Mouse (Mus musculus) embryonic facial prominence, embryonic 10.5 days (tissue): ENCODE measurements around the gene Mob1a. TPM values are rescaled to one million over a fixed set of nuclear protein-coding genes. Genes with fewer than 3 reads are reported as not detected.

ENCODE experiments used
- DNase-seq: peaks from one replicate; pipeline ENCODE4 v3.0.0-alpha.2; 2017; ENCODE audit warnings: low spot score
- H3K27ac ChIP-seq: fragments of 300-500 bp; sonication (generic); replicated peaks from 2 replicates; pipeline ENCODE4 v1.5.1; 2016; ENCODE audit warnings: mild to moderate bottlenecking
- H3K27me3 ChIP-seq: fragments of 300-500 bp; sonication (generic); replicated peaks from 2 replicates; pipeline ENCODE4 v1.6.1; 2016; ENCODE audit warnings: low read depth, mild to moderate bottlenecking; ENCODE audit not compliant: poor library complexity, severe bottlenecking
- H3K36me3 ChIP-seq: fragments of 300-500 bp; sonication (generic); replicated peaks from 2 replicates; pipeline ENCODE4 v1.6.1; 2016; ENCODE audit warnings: mild to moderate bottlenecking, moderate library complexity
- H3K4me1 ChIP-seq: fragments of 300-500 bp; sonication (generic); 2 replicates; pipeline ENCODE4 v1.6.1; 2016
- H3K4me3 ChIP-seq: fragments of 300-500 bp; sonication (generic); 2 replicates; pipeline ENCODE4 v1.5.1; 2016; ENCODE audit warnings: mild to moderate bottlenecking, moderate library complexity
- H3K9me3 ChIP-seq: fragments of 300-500 bp; sonication (generic); 2 replicates; pipeline ENCODE4 v1.6.1; 2016; ENCODE audit warnings: mild to moderate bottlenecking
- WGBS: fragments of 180-500 bp; shearing (Covaris S2); methylation state at CpG from one replicate; pipeline ENCODE4 v1.1.7; 2016; 5-methylcytosine and 5-hydroxymethylcytosine counted together
- polyA plus RNA-seq: library from polyadenylated mRNA; unstranded; fragments of >200 nt; fragmentation: Nextera tagmentation; extraction: Ambion mirVana; gene quantifications from 2 replicates; pipeline ENCODE4 v1.2.1, GENCODE M21; 2016

Gene Mob1a
- polyA plus RNA-seq, 1 experiment from 2014 or later = 60.2 TPM

DNA sequence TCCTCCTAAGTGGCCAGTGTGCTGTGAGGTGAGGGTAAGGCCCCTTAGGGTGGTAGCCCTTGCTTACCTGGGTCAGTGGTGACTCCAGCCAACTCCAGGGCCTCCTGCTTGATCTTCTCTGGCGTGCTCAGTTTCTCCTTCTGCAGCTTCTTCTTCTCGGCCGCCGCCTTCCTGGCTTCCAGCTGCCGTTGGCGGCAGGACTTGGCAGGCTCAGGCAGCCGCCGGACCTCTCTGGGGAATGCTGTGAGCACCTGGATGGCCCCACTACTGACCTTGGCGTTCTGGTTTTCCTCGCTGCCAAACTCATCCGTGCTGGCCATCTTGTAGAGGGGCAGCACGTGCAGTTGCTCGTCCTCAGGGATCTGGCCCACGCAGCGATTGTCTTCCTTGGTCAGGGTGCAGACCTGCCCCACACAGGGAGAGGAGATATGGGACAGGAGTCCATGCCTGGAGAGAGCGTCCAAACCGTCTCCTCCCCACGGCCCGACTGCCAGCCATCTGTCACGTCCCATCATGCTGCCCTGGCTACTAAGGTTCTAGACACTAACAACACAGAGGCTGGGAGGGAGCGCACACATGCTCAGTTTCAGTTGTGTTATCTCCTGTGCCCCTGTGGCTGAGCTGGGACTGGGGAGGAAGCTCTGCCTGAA, 44.6 kb downstream of the Mob1a start:
- no peaks in the 10 kb centered on the region for H3K27me3 ChIP-seq
- 92% methylated on average over 21 of the region's 21 CpGs for WGBS
- DNase-seq = no peak
- peaks cover 98% of the 10 kb centered on the region for H3K36me3 ChIP-seq
- no peaks in the 10 kb centered on the region for H3K9me3 ChIP-seq
- no peak overlapping the region for H3K4me3 ChIP-seq
- H3K27ac ChIP-seq = no peak overlapping the region
- no peaks in the 10 kb centered on the region for H3K4me1 ChIP-seq

- Histone ChIP-seq H3K36me3 (peaks cover 100% of the 10 kb centered on the region), H3K9me3 (no peaks in the 10 kb centered on the region), H3K4me3 (no peak overlapping the region), H3K27ac (no peak overlapping the region), H3K4me1 (no peaks in the 10 kb centered on the region), H3K27me3 (no peaks in the 10 kb centered on the region)
- no peak for DNase-seq
- WGBS = 88% methylated on average over 3 of the region's 3 CpGs
These were observed 45.5 kb downstream of the Mob1a start for GRCm38 (mm10) chr6:83371350-83371749.

GRCm38 (mm10) chr6:83373704-83374300, 48.0 kb downstream of the Mob1a start:
- peaks cover 100% of the 10 kb centered on the region for H3K36me3 ChIP-seq
- no peak overlapping the region for H3K4me3 ChIP-seq
- H3K27me3 ChIP-seq = no peaks in the 10 kb centered on the region
- 85% methylated on average over 9 of the region's 9 CpGs for WGBS
- no peaks in the 10 kb centered on the region for H3K4me1 ChIP-seq
- no peak for DNase-seq
- H3K9me3 ChIP-seq = no peaks in the 10 kb centered on the region
- H3K27ac ChIP-seq = no peak overlapping the region

- no peak overlapping the region for H3K4me3 ChIP-seq
- WGBS = 86% methylated on average over 10 of the region's 10 CpGs
- H3K27ac ChIP-seq = no peak overlapping the region
- 0 out of 2 replicates have a peak, but pooled peaks cover 4% of the 10 kb centered on the region for H3K4me1 ChIP-seq
- H3K9me3 ChIP-seq = no peaks in the 10 kb centered on the region
- no peaks in the 10 kb centered on the region for H3K27me3 ChIP-seq
- no peak for DNase-seq
- H3K36me3 ChIP-seq = peaks cover 98% of the 10 kb centered on the region
These were observed 56.0 kb downstream of the Mob1a start for GRCm38 (mm10) chr6:83381510-83382491.

- 0 out of 2 replicates have a peak, but pooled peaks cover 4% of the 10 kb centered on the region for H3K4me1 ChIP-seq
- DNase-seq = no peak
- 93% methylated on average over 9 of the region's 9 CpGs for WGBS
- no peaks in the 10 kb centered on the region for H3K9me3 ChIP-seq
- H3K27ac ChIP-seq = no peak overlapping the region
- no peaks in the 10 kb centered on the region for H3K27me3 ChIP-seq
- peaks cover 98% of the 10 kb centered on the region for H3K36me3 ChIP-seq
- H3K4me3 ChIP-seq = no peak overlapping the region
These were observed 59.8 kb downstream of the Mob1a start for GRCm38 (mm10) chr6:83385569-83386090.

- no peaks in the 10 kb centered on the region for H3K4me1 ChIP-seq
- no peaks in the 10 kb centered on the region for H3K27me3 ChIP-seq
- 82% methylated on average over 8 of the region's 8 CpGs for WGBS
- peaks cover 100% of the 10 kb centered on the region for H3K36me3 ChIP-seq
- H3K9me3 ChIP-seq = no peaks in the 10 kb centered on the region
- no peak for DNase-seq
- no peak overlapping the region for H3K27ac ChIP-seq
- no peak overlapping the region for H3K4me3 ChIP-seq
These were observed 66.5 kb downstream of the Mob1a start for GRCm38 (mm10) chr6:83392166-83392780.

Other genes starting within 250 kb of the Mob1a start
- 45.7 and 49.5 TPM in 2 replicates for gene Pcgf1, start 248.1 kb upstream of the Mob1a start, polyA plus RNA-seq
- gene Lbx2, start 239.6 kb upstream of the Mob1a start, polyA plus RNA-seq = 0.45 and 0.59 TPM in 2 replicates
- gene Ccdc142, start 224.4 kb upstream of the Mob1a start, polyA plus RNA-seq = 2.4 and 2.8 TPM in 2 replicates
- 1.8 and 2.1 TPM in 2 replicates for gene Gm42688, start 224.4 kb upstream of the Mob1a start, polyA plus RNA-seq
- gene Mrpl53, start 217.0 kb upstream of the Mob1a start, polyA plus RNA-seq = 144 and 145 TPM in 2 replicates
- gene Mogs, start 210.5 kb upstream of the Mob1a start, polyA plus RNA-seq = 41.0 and 44.1 TPM in 2 replicates
- gene Wbp1, start 204.5 kb upstream of the Mob1a start, polyA plus RNA-seq = 147 and 172 TPM in 2 replicates
- gene Ino80b, start 200.6 kb upstream of the Mob1a start, polyA plus RNA-seq = 18.6 and 20.2 TPM in 2 replicates
- gene Rtkn, start 190.6 kb upstream of the Mob1a start, polyA plus RNA-seq = 38.2 and 39.0 TPM in 2 replicates
- 10.2 and 11.2 TPM in 2 replicates for gene Wdr54, start 169.6 kb upstream of the Mob1a start, polyA plus RNA-seq
- gene 1700003E16Rik, start 169.6 kb upstream of the Mob1a start, polyA plus RNA-seq = 1.3 and 2.1 TPM in 2 replicates
- 112 and 116 TPM in 2 replicates for gene Dctn1, start 160.1 kb upstream of the Mob1a start, polyA plus RNA-seq
- gene Slc4a5, start 106.2 kb upstream of the Mob1a start, polyA plus RNA-seq = 0.70 and 0.97 TPM in 2 replicates
- 62.6 and 71.5 TPM in 2 replicates for gene Mthfd2, start 108 bp upstream of the Mob1a start, polyA plus RNA-seq
- 149 and 153 TPM in 2 replicates for gene Bola3, start 23.1 kb downstream of the Mob1a start, polyA plus RNA-seq
- gene Tet3, start 133.1 kb downstream of the Mob1a start, polyA plus RNA-seq = 45.1 and 50.0 TPM in 2 replicates
- gene Dguok, start 181.0 kb downstream of the Mob1a start, polyA plus RNA-seq = 61.0 and 62.1 TPM in 2 replicates
- gene Actg2, start 210.2 kb downstream of the Mob1a start, polyA plus RNA-seq = 1.1 and 1.2 TPM in 2 replicates
- gene Stambp, start 246.7 kb downstream of the Mob1a start, polyA plus RNA-seq = 14.6 and 16.6 TPM in 2 replicates